Mouse (Mus musculus) MEL (cell line): ENCODE measurements around the gene Fam161a.

Experiments
- CTCF ChIP-seq, 3 experiments: IDR thresholded peaks in 2 of 3; conservative IDR thresholded peaks in 1 of 3; 2 replicates each; pipeline ENCODE4 v1.5.1; 2011 to 2012; ENCODE audit warnings: low read length in 3 of 3, low read depth in 2 of 3, mild to moderate bottlenecking in 2 of 3, improper control_type of control experiment in 1 of 3, inconsistent platforms in 1 of 3, mixed read lengths in 1 of 3, moderate library complexity in 1 of 3; ENCODE audit not compliant: control insufficient read depth in 1 of 3, insufficient read depth in 1 of 3, poor library complexity in 1 of 3, severe bottlenecking in 1 of 3
- EP300 ChIP-seq, 2 experiments: IDR thresholded peaks; 2 replicates each; pipeline ENCODE4 v1.6.1; 2011; ENCODE audit warnings: improper control_type of control experiment in 2 of 2, low read length in 2 of 2, low read depth in 1 of 2, mild to moderate bottlenecking in 1 of 2
- KAT2A ChIP-seq: conservative IDR thresholded peaks from 2 replicates; pipeline ENCODE4 v1.6.1; 2012; ENCODE audit warnings: low read depth, low read length, improper control_type of control experiment, inconsistent platforms
- MXI1 ChIP-seq: IDR thresholded peaks from 2 replicates; pipeline ENCODE4 v1.6.1; 2011; ENCODE audit warnings: mild to moderate bottlenecking, low read depth, low read length, improper control_type of control experiment
- NRF1 ChIP-seq: IDR thresholded peaks from 2 replicates; pipeline ENCODE4 v1.6.1; 2014; ENCODE audit warnings: low read depth, mild to moderate bottlenecking, inconsistent platforms, low read length, improper control_type of control experiment, moderate library complexity; ENCODE audit not compliant: poor library complexity, insufficient read depth, severe bottlenecking
- POLR2A ChIP-seq, 2 experiments: IDR thresholded peaks; 2 replicates each; pipeline ENCODE4 v1.6.1; 2011 to 2012; ENCODE audit warnings: low read length in 2 of 2, mild to moderate bottlenecking in 2 of 2, control low read depth in 1 of 2, improper control_type of control experiment in 1 of 2, low read depth in 1 of 2, moderate library complexity in 1 of 2; ENCODE audit not compliant: control insufficient read depth in 1 of 2, insufficient read depth in 1 of 2, poor library complexity in 1 of 2
- TCF12 ChIP-seq: IDR thresholded peaks from 2 replicates; pipeline ENCODE4 v1.6.1; 2014; ENCODE audit warnings: low read depth, mild to moderate bottlenecking, inconsistent platforms, low read length, improper control_type of control experiment, moderate library complexity

DNA sequence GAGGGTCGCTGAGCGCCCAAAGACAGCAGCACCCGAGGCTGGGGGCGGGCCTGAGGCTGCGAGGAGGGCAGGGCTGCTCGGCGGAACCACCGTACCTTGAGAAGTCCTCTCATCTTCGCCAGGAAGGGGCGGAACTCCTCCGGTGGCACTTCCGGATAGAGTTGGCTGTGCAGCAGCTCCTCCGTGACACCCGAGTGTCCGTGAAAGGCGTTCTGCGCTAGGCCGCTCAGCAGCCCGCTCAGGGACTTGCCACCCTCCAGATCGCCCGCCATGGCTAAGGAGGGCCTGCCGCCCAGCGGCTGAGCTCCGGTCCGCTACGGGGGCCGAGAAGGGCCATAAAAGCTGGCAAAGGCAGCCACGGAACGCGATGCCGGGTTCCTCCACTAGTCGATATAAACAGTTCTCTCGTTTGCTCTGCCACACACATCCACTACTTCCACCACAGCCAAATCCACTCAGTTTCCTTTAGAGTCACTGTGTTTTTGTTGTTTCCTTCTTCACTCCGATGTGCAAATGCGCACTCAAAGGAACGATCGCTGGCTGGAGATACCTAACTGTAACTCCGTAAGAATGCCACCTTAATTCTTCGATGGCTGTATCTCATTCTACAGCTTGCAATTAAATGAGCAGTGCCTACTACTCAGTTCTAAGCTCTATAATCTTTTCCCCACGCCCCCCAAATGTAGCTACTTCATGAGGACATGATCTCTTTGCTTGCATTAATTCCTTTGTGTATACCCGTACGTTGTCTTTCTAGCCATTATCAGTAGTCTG, 25.2 kb upstream of the Fam161a start, which contains the start of the genes Gm28048 and Commd1:
- TF ChIP-seq NRF1: no peak
- peak in 2 of 3 experiments; percentile 43 to 61; a peak in 5 of 6 replicates for TF ChIP-seq CTCF (IDR thresholded peaks at IDR 0.05 in 2 of 3, conservative IDR thresholded peaks at IDR 0.05 in 1 of 3; ENCODE audit: control insufficient read depth in 1 of 3, insufficient read depth in 1 of 3, low read depth in 2 of 3, low read length in 3 of 3, poor library complexity in 1 of 3, severe bottlenecking in 1 of 3)
- TF ChIP-seq KAT2A: no peak; the same call in 1 of the 2 replicates
- TF ChIP-seq EP300 (IDR thresholded peaks at IDR 0.05; ENCODE audit: low read depth in 1 of 2, low read length in 2 of 2): no peak; a peak in 1 of 4 replicates
- TF ChIP-seq POLR2A (IDR thresholded peaks at IDR 0.05; ENCODE audit: control insufficient read depth in 1 of 2, insufficient read depth in 1 of 2, low read depth in 1 of 2, low read length in 2 of 2, poor library complexity in 1 of 2): peak; percentile 93 to 95
- peak; percentile 62; the same call in 1 of the 2 replicates for TF ChIP-seq MXI1
- peak; percentile 61 for TF ChIP-seq TCF12
